Mouse (Mus musculus) heart, postnatal 0 days (tissue): ENCODE measurements around the gene Sft2d2. TPM values are rescaled to one million over a fixed set of nuclear protein-coding genes. Genes with fewer than 3 reads are reported as not detected.

Source experiments
- ATAC-seq: fragments of 200-750 bp; cut with Nextera tagmentation; 2 replicates; pipeline ENCODE4 v1.8.0; 2017; ENCODE audit warnings: low read depth, moderate number of reproducible peaks, moderate library complexity; ENCODE audit not compliant: insufficient read depth
- DNase-seq: peaks from one replicate; pipeline ENCODE4 v3.0.0-alpha.2; 2016; ENCODE audit warnings: low spot score
- H3K27ac ChIP-seq: fragments of 300-500 bp; sonication (generic); 2 replicates; pipeline ENCODE4 v1.5.1; 2014; ENCODE audit warnings: low read depth, mild to moderate bottlenecking
- H3K27me3 ChIP-seq: fragments of 300-500 bp; sonication (generic); 2 replicates; pipeline ENCODE4 v1.6.1; 2014; ENCODE audit warnings: low read length, mixed read lengths; ENCODE audit not compliant: control insufficient read depth, insufficient read depth
- H3K36me3 ChIP-seq: fragments of 300-500 bp; sonication (generic); replicated peaks from 2 replicates; pipeline ENCODE4 v1.6.1; 2014; ENCODE audit warnings: low read length, mixed read lengths; ENCODE audit not compliant: control insufficient read depth, insufficient read depth
- H3K4me1 ChIP-seq: fragments of 300-500 bp; sonication (generic); 2 replicates; pipeline ENCODE4 v1.6.1; 2014; ENCODE audit warnings: antibody characterized with exemption; ENCODE audit not compliant: control insufficient read depth, insufficient read depth
- H3K4me2 ChIP-seq: fragments of 300-500 bp; sonication (generic); 2 replicates; pipeline ENCODE4 v1.6.1; 2014; ENCODE audit warnings: low read depth, mild to moderate bottlenecking, low read length, moderate library complexity
- H3K4me3 ChIP-seq: fragments of 300-500 bp; sonication (generic); 2 replicates; pipeline ENCODE4 v1.5.1; 2014; ENCODE audit warnings: low read depth, low read length
- H3K9ac ChIP-seq: fragments of 300-500 bp; sonication (generic); replicated peaks from 2 replicates; pipeline ENCODE4 v1.6.1; 2014; ENCODE audit warnings: low read depth, low read length, mixed read lengths
- H3K9me3 ChIP-seq: fragments of 300-500 bp; sonication (generic); replicated peaks from 2 replicates; pipeline ENCODE4 v1.6.1; 2016; ENCODE audit warnings: low read length; ENCODE audit not compliant: control insufficient read depth
- CTCF ChIP-seq: IDR thresholded peaks from 2 replicates; pipeline ENCODE4 v1.5.1; 2016; ENCODE audit warnings: antibody characterized with exemption, control low read depth, low read depth
- EP300 ChIP-seq: IDR thresholded peaks from 2 replicates; pipeline ENCODE4 v1.6.1; 2016; ENCODE audit warnings: antibody characterized with exemption, low read depth
- WGBS: fragments of 180-500 bp; shearing (Covaris S2); extraction: QIAGEN DNeasy Blood & Tissue Kit; methylation state at CpG from one replicate; pipeline ENCODE4 v1.1.7; 2014; 5-methylcytosine and 5-hydroxymethylcytosine counted together
- polyA plus RNA-seq: library from polyadenylated mRNA; unstranded; fragments of >200 nt; fragmentation: Nextera tagmentation; extraction: Ambion mirVana; gene quantifications from 2 replicates; pipeline ENCODE4 v1.2.1, GENCODE M21; 2015
- total RNA-seq: library from RNA; depleted of rRNA; stranded (reverse); fragments of >200 nt; gene quantifications from 2 replicates; pipeline ENCODE4 v1.2.3, GENCODE M21; 2014; ENCODE audit warnings: low replicate concordance

The Sft2d2 gene
- total and polyA plus RNA-seq, 2 experiments from 2014 or later: 11.6 to 21.2 TPM

DNA sequence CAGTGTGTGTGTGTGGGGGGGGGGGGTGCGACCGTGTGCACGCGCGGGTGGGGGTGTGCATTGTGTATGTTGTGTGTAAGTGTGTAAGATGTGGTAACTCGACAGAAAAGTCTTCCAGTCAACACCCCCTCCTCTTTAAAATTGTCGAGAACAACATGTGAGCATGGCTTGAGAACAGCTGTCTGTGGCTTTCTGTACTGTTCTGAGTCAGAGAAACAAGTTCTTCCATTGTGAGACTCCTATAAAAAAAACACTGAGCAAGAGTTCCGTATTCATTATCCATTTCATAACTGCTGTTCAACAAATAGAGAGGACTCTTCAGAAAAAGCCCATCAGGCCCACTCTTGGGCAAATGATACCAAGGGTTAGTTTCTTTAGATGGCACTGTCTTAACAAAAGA, 6.5 kb upstream of the Sft2d2 start:
- no peak overlapping the region for H3K4me3 ChIP-seq
- WGBS: 80% methylated on average over 8 of the region's 8 CpGs
- ATAC-seq (no peak), DNase-seq (no peak)
- no peaks in the 10 kb centered on the region for H3K9me3 ChIP-seq
- TF ChIP-seq CTCF (no peak), EP300 (no peak)
- H3K27me3 ChIP-seq: no peaks in the 10 kb centered on the region
- no peak overlapping the region for H3K9ac ChIP-seq
- H3K4me2 ChIP-seq: no peak overlapping the region
- H3K4me1 ChIP-seq: no peaks in the 10 kb centered on the region
- no peak overlapping the region for H3K27ac ChIP-seq
- no peaks in the 10 kb centered on the region for H3K36me3 ChIP-seq

DNA sequence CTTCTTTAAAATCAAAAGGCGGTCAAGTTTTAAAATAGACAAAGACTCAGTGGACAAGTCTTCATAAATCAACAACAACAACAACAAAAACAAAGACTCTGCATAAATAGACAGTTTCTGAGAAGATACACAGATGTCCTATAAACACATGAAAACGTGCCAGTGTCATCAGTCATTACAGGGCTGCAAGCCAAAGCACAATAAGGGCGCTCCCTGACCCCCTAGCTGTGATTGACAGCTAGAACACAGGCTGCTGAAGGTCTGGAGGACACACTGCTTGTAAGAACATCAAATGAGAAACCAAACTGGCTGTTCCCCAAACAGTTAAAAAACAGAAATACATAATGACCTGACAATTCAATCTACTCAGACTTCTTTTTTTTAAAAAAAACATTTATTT, 5.4 kb upstream of the Sft2d2 start:
- no peak for TF ChIP-seq EP300
- no peak for TF ChIP-seq CTCF
- no peak overlapping the region for H3K4me3 ChIP-seq
- H3K36me3 ChIP-seq: no peaks in the 10 kb centered on the region
- no peaks in the 10 kb centered on the region for H3K27me3 ChIP-seq
- H3K9me3 ChIP-seq: no peaks in the 10 kb centered on the region
- H3K9ac ChIP-seq: no peak overlapping the region
- DNase-seq: no peak
- whole genome bisulfite sequencing: 67% methylated on average over 3 of the region's 3 CpGs
- H3K4me2 ChIP-seq: no peak overlapping the region
- no peak overlapping the region for H3K27ac ChIP-seq
- ATAC-seq: no peak
- no peaks in the 10 kb centered on the region for H3K4me1 ChIP-seq

DNA sequence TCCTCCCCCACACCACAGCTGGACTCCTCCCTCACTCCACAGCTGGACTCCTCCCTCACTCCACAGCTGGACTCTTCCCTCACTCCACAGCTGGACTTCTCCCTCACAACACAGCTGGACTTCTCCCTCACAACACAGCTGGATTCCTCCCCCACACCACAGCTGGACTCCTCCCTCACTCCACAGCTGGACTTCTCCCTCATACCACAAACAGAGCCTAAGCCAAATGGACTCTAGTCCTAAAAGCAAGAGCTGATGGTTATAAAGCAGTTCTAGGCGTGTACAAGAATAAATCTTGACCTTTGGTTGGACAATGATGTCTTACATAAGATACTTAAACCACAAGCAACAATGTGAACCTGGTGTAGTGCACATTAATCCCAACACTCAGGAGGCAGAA, 4.7 kb upstream of the Sft2d2 start:
- DNase-seq: no peak
- Histone ChIP-seq H3K9me3 (no peaks in the 10 kb centered on the region), H3K27me3 (no peaks in the 10 kb centered on the region), H3K4me3 (no peak overlapping the region), H3K4me1 (no peaks in the 10 kb centered on the region), H3K27ac (no peak overlapping the region), H3K4me2 (no peak overlapping the region), H3K9ac (no peak overlapping the region), H3K36me3 (no peaks in the 10 kb centered on the region)
- 57% methylated on average over 1 of the region's 1 CpGs for WGBS
- ATAC-seq: no peak
- TF ChIP-seq EP300 (no peak), CTCF (no peak)

DNA sequence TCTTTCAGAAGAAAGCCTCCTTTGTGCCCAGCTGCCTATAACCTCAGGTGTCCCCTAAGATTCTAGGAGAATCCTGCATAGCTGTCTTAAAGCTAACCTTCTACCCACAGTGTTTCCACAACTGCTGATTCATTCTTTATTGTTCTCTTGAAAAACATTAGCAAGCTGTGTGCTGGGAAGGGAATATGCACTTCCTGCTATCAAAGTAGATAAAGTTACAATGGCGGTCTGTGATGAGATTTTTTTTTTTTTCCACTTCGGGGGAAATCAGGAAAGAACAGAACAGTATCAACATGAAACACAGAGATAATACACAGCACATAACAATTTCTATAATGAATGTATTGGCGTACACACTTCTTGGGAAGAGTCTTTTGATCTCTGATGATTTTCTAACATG, 3.6 kb upstream of the Sft2d2 start:
- H3K9ac ChIP-seq: no peak overlapping the region
- TF ChIP-seq EP300 (no peak), CTCF (no peak)
- H3K4me2 ChIP-seq: no peak overlapping the region
- H3K36me3 ChIP-seq: no peaks in the 10 kb centered on the region
- DNase-seq (peak; percentile 20), ATAC-seq (no peak)
- peaks cover 5% of the 10 kb centered on the region; the same call in 1 of the 2 replicates for H3K4me1 ChIP-seq
- 37% methylated on average over 3 of the region's 3 CpGs for WGBS
- no peaks in the 10 kb centered on the region for H3K9me3 ChIP-seq
- H3K27ac ChIP-seq: peak overlapping the region; percentile 43; the same call in 1 of the 2 replicates
- H3K27me3 ChIP-seq: no peaks in the 10 kb centered on the region
- H3K4me3 ChIP-seq: no peak overlapping the region

DNA sequence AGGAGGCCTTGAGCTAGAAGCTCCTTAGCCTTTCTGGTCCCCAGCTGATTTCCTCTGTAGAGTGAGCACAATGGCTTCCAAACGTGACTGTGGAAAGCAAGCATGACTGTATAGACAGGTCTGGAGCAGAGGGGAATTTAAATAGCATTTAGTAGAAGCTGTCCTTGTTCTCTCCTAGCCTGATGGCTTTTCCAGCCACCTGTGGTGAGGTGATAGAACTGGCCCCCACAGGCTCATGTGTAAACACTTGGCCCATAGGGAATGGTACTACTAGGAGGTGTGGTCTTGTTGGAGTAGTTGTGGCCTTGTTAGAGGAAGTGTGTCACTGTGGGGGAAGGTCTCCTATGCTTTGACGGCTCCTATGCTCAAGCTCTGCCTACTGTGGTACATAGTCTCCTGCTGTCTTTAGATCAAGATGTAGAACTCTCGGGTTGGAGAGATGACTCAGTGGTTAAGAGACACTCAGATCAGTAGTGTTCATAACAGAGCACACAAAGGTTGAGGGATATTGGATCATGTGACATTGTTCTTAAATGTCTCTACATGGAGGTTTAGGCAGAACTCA, 1.2 kb upstream of the Sft2d2 start:
- H3K4me1 ChIP-seq: peaks cover 23% of the 10 kb centered on the region
- H3K4me3 ChIP-seq: no peak overlapping the region
- no peaks in the 10 kb centered on the region for H3K36me3 ChIP-seq
- no peaks in the 10 kb centered on the region for H3K27me3 ChIP-seq
- DNase-seq (no peak), ATAC-seq (no peak)
- no peak overlapping the region for H3K9ac ChIP-seq
- TF ChIP-seq CTCF (no peak), EP300 (no peak)
- no peak overlapping the region for H3K4me2 ChIP-seq
- WGBS: 69% methylated on average over 3 of the region's 3 CpGs
- no peaks in the 10 kb centered on the region for H3K9me3 ChIP-seq
- no peak overlapping the region for H3K27ac ChIP-seq

DNA sequence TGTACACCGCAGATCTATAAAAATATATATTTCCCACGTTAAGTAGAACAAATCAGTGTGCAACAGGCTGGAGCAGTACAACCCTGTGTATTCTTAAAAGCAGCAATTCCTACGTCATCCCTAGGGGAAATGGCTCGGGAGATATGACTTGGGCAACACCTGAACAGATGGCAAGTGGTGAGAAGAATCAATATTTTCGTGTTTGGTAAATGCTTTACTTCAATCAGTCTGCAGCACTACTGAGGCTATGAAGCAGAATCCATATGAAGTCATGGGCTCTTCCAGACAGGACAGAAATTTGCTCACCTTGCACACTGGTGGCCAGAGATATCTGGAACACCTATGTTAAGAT, 400 bp upstream of the Sft2d2 start:
- DNase-seq: no peak
- Histone ChIP-seq H3K4me1 (peaks cover 25% of the 10 kb centered on the region), H3K9me3 (no peaks in the 10 kb centered on the region), H3K27me3 (no peaks in the 10 kb centered on the region), H3K36me3 (no peaks in the 10 kb centered on the region), H3K9ac (0 out of 2 replicates have a peak overlapping the region, but pooled peaks have one; percentile 82), H3K4me2 (peak overlapping the region; percentile 84), H3K27ac (peak overlapping the region; percentile 86; the same call in 1 of the 2 replicates), H3K4me3 (peak overlapping the region; percentile 82)
- WGBS: 9% methylated on average over 5 of the region's 5 CpGs
- no peak for ATAC-seq
- TF ChIP-seq CTCF (no peak; the same call in 1 of the 2 replicates), EP300 (no peak)
